Mouse (Mus musculus) NIH3T3 (cell line): ENCODE measurements at regions not wholly inside any gene's neighbourhood (a gene's known extent, or its start where the extent isn't known, plus 50 kb on each side); places are given as distances from the start of the nearest gene placed in this dataset.

Source experiments
- DNase-seq: peaks from one replicate; pipeline ENCODE4 v3.0.0-alpha.2; 2012; ENCODE audit warnings: low read depth

DNA sequence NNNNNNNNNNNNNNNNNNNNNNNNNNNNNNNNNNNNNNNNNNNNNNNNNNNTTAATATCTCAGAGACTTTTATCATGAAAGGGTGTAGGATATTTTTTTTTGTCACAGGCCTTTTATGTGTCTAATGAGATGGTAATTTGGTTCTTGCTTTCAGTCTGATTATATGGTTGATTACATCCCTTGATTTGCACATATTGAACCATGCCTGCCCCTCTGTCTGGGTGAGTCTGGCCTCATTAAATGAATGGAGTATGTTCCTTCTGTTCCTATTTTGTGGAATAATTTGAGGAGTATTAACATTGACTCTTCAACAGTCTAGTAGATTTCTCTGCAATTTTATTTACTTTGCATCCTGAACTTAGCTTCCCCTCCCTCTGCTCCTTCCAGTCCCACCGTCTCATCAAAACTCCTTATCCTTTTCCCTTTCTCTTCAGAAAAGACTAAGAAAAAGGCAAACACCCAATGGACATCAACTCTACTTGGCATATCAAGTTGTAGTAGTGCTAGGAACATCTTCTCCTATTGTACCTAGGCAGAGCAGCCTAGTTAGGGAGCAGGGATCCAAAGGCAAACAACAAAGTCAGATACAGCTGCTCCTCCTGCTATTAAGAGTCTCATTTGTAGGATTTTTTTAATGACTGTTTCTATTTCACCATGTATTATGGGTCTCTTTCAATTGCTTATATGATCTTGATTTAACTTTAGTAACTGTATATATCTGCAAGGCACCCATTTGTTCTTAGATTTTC is 1185.0 kb upstream of the Cdh7 start:
- DNase-seq = no peak

DNA sequence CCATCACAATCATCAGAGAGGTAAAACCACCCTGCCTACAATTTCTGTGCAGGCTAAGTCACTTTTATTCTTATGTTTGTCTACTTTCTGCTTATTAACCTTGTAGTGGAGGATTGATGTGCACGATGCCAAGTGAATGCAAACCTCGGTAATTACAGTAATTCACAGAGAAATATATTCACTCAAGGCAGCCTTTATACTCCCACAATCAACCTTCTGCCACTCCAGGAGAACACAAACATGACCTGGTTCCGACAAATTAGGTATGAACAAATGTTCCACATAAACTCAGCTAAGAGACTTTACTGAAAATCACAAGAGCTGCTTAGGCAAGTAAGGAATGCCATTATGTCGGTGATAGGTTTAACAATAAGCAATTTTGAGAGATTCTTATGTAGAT is 1182.1 kb upstream of the Cdh7 start:
- DNase-seq = no peak

DNA sequence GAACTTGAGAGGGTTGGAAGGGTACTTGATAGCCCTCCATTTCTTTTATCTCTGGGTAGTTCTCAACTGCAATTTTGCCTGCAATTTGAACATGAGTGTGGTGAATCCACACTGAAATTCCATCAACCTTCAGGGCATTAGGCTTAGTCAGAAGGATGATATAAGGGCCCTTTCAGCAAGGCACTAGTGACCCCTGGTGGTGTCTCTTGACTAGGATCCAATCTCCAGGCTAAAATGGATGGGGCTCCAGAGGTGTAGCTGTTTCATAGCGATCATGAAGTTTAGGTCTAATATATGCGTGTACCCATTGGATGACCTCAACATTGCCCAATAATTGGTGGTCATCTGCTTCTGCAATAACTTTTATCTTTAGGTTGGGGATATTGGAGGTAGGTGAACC is 1155.0 kb upstream of the Cdh7 start:
- peak; percentile 10 for DNase-seq
